Mouse (Mus musculus) lung, adult 2 months (tissue): ENCODE data around the gene Robo2.

ENCODE experiments used
- CTCF ChIP-seq: fragments of 200-500 bp; IDR thresholded peaks from 2 replicates; pipeline ENCODE4 v1.5.1; 2011; ENCODE audit warnings: mild to moderate bottlenecking, low read length, control low read depth; ENCODE audit not compliant: insufficient read depth
- POLR2A ChIP-seq: fragments of 200-500 bp; IDR thresholded peaks from 2 replicates; pipeline ENCODE4 v1.6.1; 2011; ENCODE audit warnings: low read depth, mild to moderate bottlenecking, control low read depth, low read length, borderline replicate concordance; ENCODE audit errors: extremely low read depth

- no peak for TF ChIP-seq POLR2A
- no peak for TF ChIP-seq CTCF
Observed at GRCm38 (mm10) chr16:74159189-74159588, 252.4 kb downstream of the Robo2 start.
